8 mouse cellular contexts compared by ENCODE assay signal in the genomic region with DNA sequence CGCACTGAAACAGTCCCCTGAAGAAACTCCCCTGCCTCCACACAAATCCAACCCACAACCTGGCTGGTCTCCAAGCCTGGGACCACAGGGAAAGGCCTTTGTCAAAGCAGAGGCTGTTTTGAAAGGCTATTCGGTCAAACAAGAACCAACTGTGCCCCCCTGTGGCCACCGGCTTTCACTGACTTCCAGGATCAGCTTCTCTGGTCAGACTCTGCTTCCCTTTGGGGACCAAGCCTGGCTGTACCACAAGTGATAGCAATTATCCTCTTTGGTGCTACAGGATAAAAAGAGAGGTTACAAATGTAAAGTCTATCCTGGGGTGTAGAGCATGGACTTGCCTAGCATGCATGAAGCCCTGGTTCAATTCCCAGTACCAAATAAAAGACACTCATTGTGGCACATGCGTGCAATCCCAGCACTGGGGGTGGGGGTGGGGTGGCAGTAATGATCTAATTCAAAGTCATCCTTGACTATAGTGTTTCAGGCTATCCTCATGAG.
DNase-seq lines count a peak whose midpoint lies in the region; ATAC-seq lines count a peak whose summit lies in the region.

No protein-coding gene starts in this region.

- peak; percentile 83 for ATAC-seq in hindbrain, embryonic 14.5 days (ENCODE audit: low FRiP score)
- ATAC-seq in megakaryocyte, adult 5-6 weeks (ENCODE audit: poor library complexity, severe bottlenecking), result peak; percentile 71

- peaks cover 6% of the 10 kb centered on the region for H3K4me1 ChIP-seq in hindbrain, embryonic 14.5 days (replicated peaks; ENCODE audit: control insufficient read depth, insufficient read depth, low read length)

- no peaks in the 10 kb centered on the region for H3K27me3 ChIP-seq in hindbrain, embryonic 14.5 days (ENCODE audit: control insufficient read depth, insufficient read depth, low read length)

- no peaks in the 10 kb centered on the region for H3K9me3 ChIP-seq in hindbrain, embryonic 14.5 days (ENCODE audit: control insufficient read depth, low read length)

- H3K27ac ChIP-seq in hindbrain, embryonic 14.5 days, result peak overlapping the region; percentile 62

- H3K4me2 ChIP-seq in hindbrain, embryonic 14.5 days (replicated peaks), result peak overlapping the region; percentile 12; the same call in 1 of the 2 replicates

- 14% methylated on average over 4 of the region's 4 CpGs for WGBS in hindbrain, embryonic 14.5 days

- 0 out of 2 replicates have a peak overlapping the region, but pooled peaks have one; percentile 12 for H3K9ac ChIP-seq in hindbrain, embryonic 14.5 days

- no peak overlapping the region for H3K4me3 ChIP-seq in hindbrain, embryonic 14.5 days (replicated peaks; ENCODE audit: low read length)

- peaks cover 28% of the 10 kb centered on the region for H3K36me3 ChIP-seq in hindbrain, embryonic 14.5 days (replicated peaks; ENCODE audit: control insufficient read depth, insufficient read depth)

- DNase-seq in NIH3T3 (ENCODE audit: low read depth), result peak; percentile 97
- peak; percentile 68 for DNase-seq in cerebellum, adult 9-11 months
- peak; percentile 84 to 88 for DNase-seq in frontal cortex, postnatal 14 days (ENCODE audit: low spot score in 2 of 2)
- DNase-seq in hindbrain, embryonic 14.5 days (ENCODE audit: low spot score), result peak; percentile 90
- DNase-seq in layer of hippocampus, postnatal 36 days, result peak; percentile 79 to 82
- peak; percentile 93 to 95 for DNase-seq in right cerebral cortex, postnatal 10 days (ENCODE audit: low spot score in 2 of 2)
- peak; percentile 58 for DNase-seq in urinary bladder, postnatal 25 days (ENCODE audit: low spot score)
